Mouse (Mus musculus) liver, adult 2 months (tissue): ENCODE data around the gene Fkbp1b.

Experiments
- CTCF ChIP-seq: fragments of 200-500 bp; IDR thresholded peaks from 2 replicates; pipeline ENCODE4 v1.5.1; 2011; ENCODE audit warnings: low read depth, low read length, control low read depth
- POLR2A ChIP-seq: fragments of 200-500 bp; IDR thresholded peaks from 2 replicates; pipeline ENCODE4 v1.6.1; 2011; ENCODE audit warnings: low read length, control low read depth; ENCODE audit not compliant: insufficient read depth; ENCODE audit errors: extremely low read depth

- TF ChIP-seq POLR2A (no peak), CTCF (no peak)
These were observed 2.4 kb upstream of the Fkbp1b start for GRCm38 (mm10) chr12:4843741-4844140.
